Mouse (Mus musculus) CH12.LX (cell line): ENCODE data around the gene BC017158. TPM values are rescaled to one million over a fixed set of nuclear protein-coding genes. Genes with fewer than 3 reads are reported as not detected.
A peak's percentile ranks its signal among the peaks of the same experiment; 100 is the strongest.

Experiments used
- DNase-seq: peaks from one replicate; pipeline ENCODE4 v3.0.0-alpha.2; 2013; ENCODE audit errors: extremely low read depth
- H3K27ac ChIP-seq: 2 replicates; pipeline ENCODE4 v1.5.1; 2012; ENCODE audit warnings: low read depth, mild to moderate bottlenecking, control low read depth, moderate library complexity; ENCODE audit not compliant: insufficient read depth
- H3K27me3 ChIP-seq: replicated peaks from 2 replicates; pipeline ENCODE3; 2012; ENCODE audit warnings: inconsistent platforms
- H3K36me3 ChIP-seq, 2 experiments: replicated peaks in 1 of 2; 2 replicates each; pipeline versions ENCODE3 to v1.6.1; 2012; ENCODE audit warnings: inconsistent platforms in 1 of 2, low read length in 1 of 2, mild to moderate bottlenecking in 1 of 2, mixed read lengths in 1 of 2, moderate library complexity in 1 of 2; ENCODE audit not compliant: control insufficient read depth in 1 of 2, insufficient read depth in 1 of 2
- H3K4me1 ChIP-seq, 2 experiments: 2 replicates each; pipeline ENCODE4 v1.6.1; 2012; ENCODE audit warnings: inconsistent platforms in 1 of 2, moderate library complexity in 1 of 2; ENCODE audit not compliant: insufficient read depth in 2 of 2, control insufficient read depth in 1 of 2
- H3K4me2 ChIP-seq: 2 replicates; pipeline ENCODE4 v1.6.1; 2012; ENCODE audit warnings: low read depth, mild to moderate bottlenecking, control low read depth; ENCODE audit not compliant: poor library complexity, insufficient read depth, severe bottlenecking
- H3K4me3 ChIP-seq, 3 experiments: fragments of 150-350 bp in 1 of 3; sonication (generic) in 1 of 3; replicated peaks in 1 of 3; 2 replicates each; pipeline versions ENCODE3 to v1.5.1; 2011 to 2012; ENCODE audit warnings: low read depth in 2 of 3, low read length in 2 of 3, mild to moderate bottlenecking in 2 of 3, moderate library complexity in 2 of 3, control low read depth in 1 of 3, improper control_type of control experiment in 1 of 3, inconsistent platforms in 1 of 3, mixed read lengths in 1 of 3; ENCODE audit not compliant: poor library complexity in 1 of 3
- H3K79me2 ChIP-seq: replicated peaks from 2 replicates; pipeline ENCODE4 v1.6.1; 2012; ENCODE audit warnings: mild to moderate bottlenecking, moderate library complexity; ENCODE audit not compliant: control insufficient read depth, poor library complexity, insufficient read depth, severe bottlenecking; ENCODE audit errors: extremely low read depth
- H3K9ac ChIP-seq: 2 replicates; pipeline ENCODE4 v1.6.1; 2012; ENCODE audit warnings: low read depth, mild to moderate bottlenecking, control low read depth, moderate library complexity; ENCODE audit not compliant: insufficient read depth
- H3K9me3 ChIP-seq: replicated peaks from 2 replicates; pipeline ENCODE3; 2012; ENCODE audit warnings: low read length, inconsistent platforms, mixed read lengths
- CHD1 ChIP-seq: IDR thresholded peaks from 2 replicates; pipeline ENCODE4 v1.6.1; 2012; ENCODE audit warnings: low read depth, low read length, improper control_type of control experiment, inconsistent platforms
- ELF1 ChIP-seq: IDR thresholded peaks from 2 replicates; pipeline ENCODE4 v1.6.1; 2014; ENCODE audit warnings: low read depth, mild to moderate bottlenecking, inconsistent platforms, low read length, improper control_type of control experiment
- ETS1 ChIP-seq: conservative IDR thresholded peaks from 2 replicates; pipeline ENCODE4 v1.6.1; 2012; ENCODE audit warnings: low read depth, mild to moderate bottlenecking, inconsistent platforms, low read length, improper control_type of control experiment, moderate library complexity
- GABPA ChIP-seq: IDR thresholded peaks from 2 replicates; pipeline ENCODE4 v1.6.1; 2012; ENCODE audit warnings: low read depth, low read length, improper control_type of control experiment, inconsistent platforms; ENCODE audit not compliant: insufficient replicate concordance
- HCFC1 ChIP-seq: IDR thresholded peaks from 2 replicates; pipeline ENCODE4 v1.6.1; 2012; ENCODE audit warnings: low read depth, mild to moderate bottlenecking, inconsistent platforms, low read length, improper control_type of control experiment
- KAT2A ChIP-seq: IDR thresholded peaks from 2 replicates; pipeline ENCODE4 v1.6.1; 2012; ENCODE audit warnings: low read length, improper control_type of control experiment, inconsistent platforms; ENCODE audit not compliant: insufficient replicate concordance
- MAZ ChIP-seq: IDR thresholded peaks from 2 replicates; pipeline ENCODE4 v1.6.1; 2012; ENCODE audit warnings: low read depth, mild to moderate bottlenecking, inconsistent platforms, low read length, improper control_type of control experiment, moderate library complexity
- MEF2A ChIP-seq: IDR thresholded peaks from 2 replicates; pipeline ENCODE4 v1.6.1; 2014; ENCODE audit warnings: low read depth, mild to moderate bottlenecking, inconsistent platforms, low read length, improper control_type of control experiment, borderline replicate concordance
- MYC ChIP-seq: IDR thresholded peaks from 2 replicates; pipeline ENCODE4 v1.6.1; 2011; ENCODE audit warnings: low read depth, mild to moderate bottlenecking, improper control_type of control experiment, low read length
- PAX5 ChIP-seq: IDR thresholded peaks from 2 replicates; pipeline ENCODE4 v1.6.1; 2012; ENCODE audit warnings: low read length, inconsistent platforms, mixed read lengths
- POLR2AphosphoS2 ChIP-seq: IDR thresholded peaks from 2 replicates; pipeline ENCODE4 v1.6.1; 2011; ENCODE audit warnings: low read depth, low read length, improper control_type of control experiment
- SIN3A ChIP-seq: IDR thresholded peaks from 2 replicates; pipeline ENCODE4 v1.6.1; 2012; ENCODE audit warnings: low read length, improper control_type of control experiment, inconsistent platforms
- TBP ChIP-seq: conservative IDR thresholded peaks from 2 replicates; pipeline ENCODE4 v1.6.1; 2011; ENCODE audit warnings: low read depth, low read length, improper control_type of control experiment
- UBTF ChIP-seq: IDR thresholded peaks from 2 replicates; pipeline ENCODE4 v1.6.1; 2012; ENCODE audit warnings: low read depth, mild to moderate bottlenecking, inconsistent platforms, low read length, improper control_type of control experiment, moderate library complexity
- USF1 ChIP-seq: IDR thresholded peaks from 2 replicates; pipeline ENCODE4 v1.6.1; 2014; ENCODE audit warnings: low read depth, mild to moderate bottlenecking, inconsistent platforms, low read length, improper control_type of control experiment
- USF2 ChIP-seq: conservative IDR thresholded peaks from 2 replicates; pipeline ENCODE4 v1.6.1; 2011; ENCODE audit warnings: low read depth, low read length, improper control_type of control experiment
- ZKSCAN1 ChIP-seq: IDR thresholded peaks from 2 replicates; pipeline ENCODE4 v1.6.1; 2012; ENCODE audit warnings: low read depth, inconsistent platforms, low read length, improper control_type of control experiment, borderline replicate concordance
- ZMIZ1 ChIP-seq: IDR thresholded peaks from 2 replicates; pipeline ENCODE4 v1.6.1; 2012; ENCODE audit warnings: low read depth, mild to moderate bottlenecking, inconsistent platforms, low read length, improper control_type of control experiment
- ZNF384 ChIP-seq: IDR thresholded peaks from 2 replicates; pipeline ENCODE4 v1.6.1; 2012; ENCODE audit warnings: low read depth, low read length, improper control_type of control experiment, inconsistent platforms
- dilution Hi-C: fragments of 300-500 bp; cut with MboI; formaldehyde crosslinking; loops from 2 replicates; pipeline ENCODE4 v1.14.3; 2020; ENCODE audit warnings: low sequenced_read_pairs; ENCODE audit not compliant: extremely low pct_unique_long_range_greater_than_20kb, extremely low pct_ligation_motif_present
- in situ Hi-C: fragments of 300-500 bp; cut with MboI; formaldehyde crosslinking; loops from 3 replicates; pipeline ENCODE4 v1.14.3; 2019; ENCODE audit warnings: low sequenced_read_pairs, low pct_ligation_motif_present, low pct_unique_long_range_greater_than_20kb, mixed read lengths
- polyA plus RNA-seq: library from polyadenylated mRNA; unstranded; fragments of >175 nt; gene quantifications from 2 replicates; pipeline ENCODE4 v1.2.1, GENCODE M21; 2012; ENCODE audit warnings: low read depth; ENCODE audit not compliant: insufficient read length
- total RNA-seq, 2 experiments: library from RNA; depleted of rRNA; stranded (reverse); fragments of 300-350 nt in 1 of 2; fragments of >200 nt in 1 of 2; gene quantifications; 2 replicates each; pipeline ENCODE4 v1.2.3; 2012 to 2014

Gene BC017158
- total and polyA plus RNA-seq, 3 experiments: 4.9 to 14.5 (median 8.1) TPM

- Histone ChIP-seq H3K9me3 (no peaks in the 10 kb centered on the region), H3K4me3 (peak overlapping the region; percentile 60 to 80 (median 74)), H3K9ac (peak overlapping the region; percentile 72; the same call in 1 of the 2 replicates), H3K27ac (no peak overlapping the region), H3K36me3 (peaks cover 0 to 15% of the 10 kb centered on the region in 2 experiments), H3K4me1 (peaks cover 4 to 20% of the 10 kb centered on the region in 2 experiments; a peak in 3 of 4 replicates), H3K4me2 (peak overlapping the region; percentile 88; the same call in 1 of the 2 replicates), H3K79me2 (no peaks in the 10 kb centered on the region), H3K27me3 (peaks cover 29% of the 10 kb centered on the region)
- in situ Hi-C loops: no loop called here
- dilution Hi-C loops: no loop called here
- TF ChIP-seq HCFC1: no peak
- no peak for TF ChIP-seq CHD1
- TF ChIP-seq MYC: no peak
- TF ChIP-seq ELF1: no peak
- no peak for TF ChIP-seq POLR2AphosphoS2
- no peak for TF ChIP-seq SIN3A
- TF ChIP-seq ZMIZ1: no peak
- TF ChIP-seq MEF2A: no peak
- no peak for TF ChIP-seq USF2
- TF ChIP-seq USF1: no peak
- no peak for TF ChIP-seq PAX5
- no peak for TF ChIP-seq UBTF
- TF ChIP-seq ZNF384: no peak
- no peak for TF ChIP-seq GABPA
- TF ChIP-seq MAZ: no peak
- TF ChIP-seq ETS1: no peak
- no peak for TF ChIP-seq TBP
- no peak for TF ChIP-seq ZKSCAN1
- no peak for TF ChIP-seq KAT2A
- no peak for DNase-seq
Measured at GRCm38 (mm10) chr7:128298481-128299342, 742 bp upstream of the BC017158 start.

- in situ Hi-C loops: no loop called here
- Histone ChIP-seq H3K27me3 (peaks cover 20% of the 10 kb centered on the region), H3K4me2 (peak overlapping the region; percentile 60), H3K4me3 (peak overlapping the region; percentile 60 to 80 (median 74)), H3K9ac (peak overlapping the region; percentile 72; the same call in 1 of the 2 replicates), H3K4me1 (peaks cover 4 to 20% of the 10 kb centered on the region in 2 experiments; a peak in 3 of 4 replicates)
- no peak for TF ChIP-seq ZNF384
- TF ChIP-seq KAT2A: no peak
- TF ChIP-seq, all 38 proteins: peak for 0
- Histone ChIP-seq H3K9me3 (no peaks in the 10 kb centered on the region), H3K79me2 (no peaks in the 10 kb centered on the region), H3K36me3 (peaks cover 0 to 22% of the 10 kb centered on the region in 2 experiments), H3K27ac (no peak overlapping the region)
- dilution Hi-C loops: no loop called here
- DNase-seq: no peak
Measured at GRCm38 (mm10) chr7:128297291-128297616, 716 bp downstream of the BC017158 start.
